Mouse (Mus musculus) thymus, adult 2 months (tissue): ENCODE results near the gene C2cd5.

Experiments used
- CTCF ChIP-seq: fragments of 200-500 bp; IDR thresholded peaks from 2 replicates; pipeline ENCODE4 v1.5.1; 2012; ENCODE audit warnings: mild to moderate bottlenecking, control low read depth, low read length, moderate library complexity, borderline replicate concordance; ENCODE audit not compliant: control insufficient read depth, poor library complexity, insufficient read depth; ENCODE audit errors: extremely low read depth
- POLR2A ChIP-seq: fragments of 200-500 bp; IDR thresholded peaks from 2 replicates; pipeline ENCODE4 v1.6.1; 2012; ENCODE audit warnings: mild to moderate bottlenecking, low read length, control low read depth, moderate library complexity; ENCODE audit not compliant: control insufficient read depth, poor library complexity, insufficient read depth; ENCODE audit errors: extremely low read depth

GRCm38 (mm10) chr6:143076461-143076860 is 23.5 kb downstream of the C2cd5 start:
- TF ChIP-seq POLR2A (no peak), CTCF (no peak)
